Mouse (Mus musculus) embryonic fibroblast, embryonic 13.5 days (primary cell): Measurements from ENCODE around the gene Gramd1b.

Experiments
- CTCF ChIP-seq: IDR thresholded peaks from 2 replicates; pipeline ENCODE4 v1.5.1; 2011; ENCODE audit warnings: mild to moderate bottlenecking, control low read depth, low read length, moderate library complexity, borderline replicate concordance; ENCODE audit not compliant: insufficient read depth
- POLR2A ChIP-seq: IDR thresholded peaks from 2 replicates; pipeline ENCODE4 v1.6.1; 2011; ENCODE audit warnings: low read depth, mild to moderate bottlenecking, control low read depth, low read length, moderate library complexity

DNA sequence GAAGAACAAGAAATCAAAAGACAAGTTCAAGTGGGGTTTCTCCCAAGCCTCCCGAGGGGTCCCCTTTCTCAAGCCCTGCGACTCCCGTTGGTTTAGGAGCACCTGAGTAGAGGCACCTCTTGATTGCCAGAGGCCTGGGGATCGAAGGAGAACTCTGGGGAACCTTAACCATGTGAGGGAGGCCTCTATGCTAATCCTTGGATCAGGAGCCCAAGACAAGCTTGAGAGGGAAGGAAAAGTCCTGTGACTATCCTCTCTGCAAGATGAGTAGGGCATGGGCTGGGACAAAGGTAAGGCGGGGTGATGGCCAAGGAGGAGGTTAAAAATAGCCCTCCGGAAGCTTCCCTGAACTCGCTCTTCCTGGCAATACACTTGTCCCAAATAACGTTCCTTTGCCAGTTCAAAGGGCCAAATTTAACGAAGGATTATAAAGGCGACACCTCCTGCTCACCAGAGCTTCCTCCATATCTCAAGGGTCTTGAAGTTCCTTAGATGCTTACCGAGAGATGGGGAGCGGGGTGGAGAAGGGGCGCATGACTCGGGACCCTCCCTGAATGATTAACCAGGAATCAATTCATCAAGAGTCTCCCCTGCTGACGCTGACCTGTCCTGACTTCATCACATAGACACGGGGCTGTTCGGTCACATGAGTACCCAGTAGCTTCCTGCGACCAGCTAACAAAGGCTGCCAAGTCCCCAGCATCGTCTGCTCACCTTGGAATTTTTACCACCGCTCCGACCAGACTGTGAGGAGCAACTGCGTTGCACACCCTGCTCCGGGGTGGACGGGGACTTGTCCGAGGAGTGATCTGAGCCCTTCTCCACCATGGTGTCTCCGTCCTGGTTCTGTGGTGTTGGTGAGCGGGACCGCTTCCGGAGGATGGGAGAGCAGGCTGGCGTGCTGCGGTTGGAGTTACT, 198.2 kb downstream of the Gramd1b start:
- TF ChIP-seq POLR2A (no peak), CTCF (no peak)
